ENCODE assay signal across 8 mouse cellular contexts in genomic region chr2:180724585-180725413, GRCm38 (mm10). TPM values are rescaled to one million over a fixed set of nuclear protein-coding genes. Genes with fewer than 3 reads are reported as not detected.
DNase-seq lines count a peak whose midpoint lies in the region; ATAC-seq lines count a peak whose summit lies in the region.

TSS of gene Slc17a9 (plus strand) at chr2:180725263.

- no peaks in the 10 kb centered on the region for H3K9me3 ChIP-seq in liver, embryonic 12.5 days (replicated peaks)

- peak within 1 kb of the TSS; percentile 55 for H3K27ac ChIP-seq in liver, embryonic 12.5 days

- peak within 1 kb of the TSS; percentile 54 for H3K9ac ChIP-seq in liver, embryonic 12.5 days

- peak; percentile 69 for DNase-seq in CD4-positive, CD25-positive, alpha-beta regulatory T cell, adult 2 months (ENCODE audit: low read depth, low spot score)
- DNase-seq in R1 (ENCODE audit: low read depth, low spot score) = peak; percentile 85
- peak; percentile 27 for DNase-seq in gastrocnemius, postnatal 10 days
- DNase-seq in induced T-regulatory cell, adult 2 months (ENCODE audit: low read depth) = peak; percentile 80
- peak; percentile 33 for DNase-seq in skeletal muscle tissue, adult 2 months (ENCODE audit: low read depth, low spot score)
- DNase-seq in cerebellum, adult 18-20 months = no peak
- no peak for DNase-seq in cerebellum, adult 11 months

- peak within 1 kb of the TSS; percentile 64 for H3K4me2 ChIP-seq in liver, embryonic 12.5 days

- 5% methylated on average over 18 of the region's 18 CpGs for WGBS in liver, embryonic 12.5 days (ENCODE audit: insufficient replicate concordance)

- H3K4me1 ChIP-seq in liver, embryonic 12.5 days = peaks cover 54% of the 10 kb centered on the region

- H3K4me3 ChIP-seq in liver, embryonic 12.5 days = peak within 1 kb of the TSS; percentile 46

- ATAC-seq in liver, embryonic 12.5 days = peak; percentile 82

- H3K27me3 ChIP-seq in liver, embryonic 12.5 days (replicated peaks) = no peaks in the 10 kb centered on the region

- peaks cover 46% of the 10 kb centered on the region for H3K36me3 ChIP-seq in liver, embryonic 12.5 days

RNA-seq across cellular contexts. Expression of gene Slc17a9, which starts in this region (rescaled TPM):
- 1 to 10 TPM in 1 of 2 experiments, under 1 TPM in 1; 0.52 to 1.8 TPM for total RNA-seq in gastrocnemius, postnatal 10 days (2021)
- polyA plus RNA-seq in liver, embryonic 12.5 days (2016; fragmentation: Nextera tagmentation; extraction: Ambion mirVana) = 4.3 and 4.9 TPM in 2 replicates

Comparison
In these comparisons a context has a peak if more than half of its experiments do, and no peak if none do; other contexts are left out.
1. DNase-seq: peak in CD4-positive, CD25-positive, alpha-beta regulatory T cell, adult 2 months (single experiment), R1 (single experiment), gastrocnemius, postnatal 10 days (single experiment), induced T-regulatory cell, adult 2 months (single experiment) and skeletal muscle tissue, adult 2 months (single experiment); none in cerebellum, adult 18-20 months (0 of 2) and cerebellum, adult 11 months (single experiment).